Mouse (Mus musculus) kidney, embryonic 16.5 days (tissue): ENCODE measurements around the gene Olfr655. TPM values are rescaled to one million over a fixed set of nuclear protein-coding genes. Genes with fewer than 3 reads are reported as not detected.

ENCODE experiments used
- ATAC-seq: fragments of 200-750 bp; cut with Nextera tagmentation; 2 replicates; pipeline ENCODE4 v1.8.0; 2017; ENCODE audit warnings: moderate TSS enrichment; ENCODE audit not compliant: low FRiP score, low TSS enrichment
- H3K27ac ChIP-seq: fragments of 300-500 bp; sonication (generic); 2 replicates; pipeline ENCODE4 v1.5.1; 2014; ENCODE audit warnings: low read length
- H3K27me3 ChIP-seq: fragments of 300-500 bp; sonication (generic); 2 replicates; pipeline ENCODE4 v1.6.1; 2014; ENCODE audit warnings: low read length, control low read depth, mixed read lengths; ENCODE audit not compliant: insufficient read depth
- H3K36me3 ChIP-seq: fragments of 300-500 bp; sonication (generic); 2 replicates; pipeline ENCODE4 v1.6.1; 2014; ENCODE audit warnings: low read length, control low read depth, mixed read lengths; ENCODE audit not compliant: insufficient read depth
- H3K4me1 ChIP-seq: fragments of 300-500 bp; sonication (generic); 2 replicates; pipeline ENCODE4 v1.6.1; 2014; ENCODE audit warnings: low read length, control low read depth, mixed read lengths; ENCODE audit not compliant: insufficient read depth
- H3K4me2 ChIP-seq: fragments of 300-500 bp; sonication (generic); replicated peaks from 2 replicates; pipeline ENCODE4 v1.6.1; 2014; ENCODE audit warnings: low read depth, low read length
- H3K4me3 ChIP-seq: fragments of 300-500 bp; sonication (generic); 2 replicates; pipeline ENCODE4 v1.5.1; 2014; ENCODE audit warnings: mild to moderate bottlenecking, low read length
- H3K9ac ChIP-seq: fragments of 300-500 bp; sonication (generic); replicated peaks from 2 replicates; pipeline ENCODE4 v1.6.1; 2014; ENCODE audit warnings: low read length
- H3K9me3 ChIP-seq: fragments of 300-500 bp; sonication (generic); 2 replicates; pipeline ENCODE4 v1.6.1; 2016; ENCODE audit warnings: low read length, control low read depth
- WGBS: fragments of 180-500 bp; shearing (Covaris S2); extraction: QIAGEN DNeasy Blood & Tissue Kit; methylation state at CpG from one replicate; pipeline ENCODE4 v1.1.7; 2014; 5-methylcytosine and 5-hydroxymethylcytosine counted together
- polyA plus RNA-seq: library from polyadenylated mRNA; unstranded; fragments of >200 nt; fragmentation: Nextera tagmentation; extraction: Ambion mirVana; gene quantifications from 2 replicates; pipeline ENCODE4 v1.2.1, GENCODE M21; 2015

The Olfr655 gene
- not detected in 2 replicates for polyA plus RNA-seq

- H3K4me1 ChIP-seq, result no peaks in the 10 kb centered on the region
Measured at GRCm38 (mm10) chr7:104601679-104602078, at the start of gene Olfr655. Olfr655 (minus strand) TSS chr7:104601779.

GRCm38 (mm10) chr7:104646841-104647482 is 45.4 kb upstream of the Olfr655 start, which contains the start of gene Olfr658:
Olfr658 (minus strand) TSS chr7:104647305.
- H3K4me2 ChIP-seq, result peak within 1 kb of the TSS; percentile 51
- H3K27me3 ChIP-seq, result no peaks in the 10 kb centered on the region
- H3K9ac ChIP-seq, result no peak within 1 kb of the TSS
- H3K4me1 ChIP-seq, result no peaks in the 10 kb centered on the region
- H3K4me3 ChIP-seq, result peak within 1 kb of the TSS; percentile 26
- H3K9me3 ChIP-seq, result no peaks in the 10 kb centered on the region
- 23% methylated on average over 22 of the region's 22 CpGs for WGBS
- ATAC-seq, result peak; percentile 97
- no peak within 1 kb of the TSS for H3K27ac ChIP-seq
- H3K36me3 ChIP-seq, result no peaks in the 10 kb centered on the region

More at GRCm38 (mm10) chr7:104601679-104602078, at the start of gene Olfr655:
- no peaks in the 10 kb centered on the region for H3K27me3 ChIP-seq
- peaks cover 2% of the 10 kb centered on the region; the same call in 1 of the 2 replicates for H3K9me3 ChIP-seq
- WGBS, result 86% methylated on average over 2 of the region's 2 CpGs
- ATAC-seq, result no peak
- no peak within 1 kb of the TSS for H3K27ac ChIP-seq
- H3K9ac ChIP-seq, result no peak within 1 kb of the TSS
- H3K36me3 ChIP-seq, result no peaks in the 10 kb centered on the region
- no peak within 1 kb of the TSS for H3K4me3 ChIP-seq
- no peak within 1 kb of the TSS for H3K4me2 ChIP-seq

GRCm38 (mm10) chr7:104624494-104624893 is 22.9 kb upstream of the Olfr655 start, which contains the start of gene Olfr657:
Olfr657 (plus strand) TSS chr7:104624794.
- ATAC-seq, result no peak
- Histone ChIP-seq H3K4me1 (no peaks in the 10 kb centered on the region), H3K27ac (no peak within 1 kb of the TSS), H3K9ac (no peak within 1 kb of the TSS), H3K36me3 (no peaks in the 10 kb centered on the region), H3K27me3 (no peaks in the 10 kb centered on the region), H3K9me3 (no peaks in the 10 kb centered on the region), H3K4me2 (no peak within 1 kb of the TSS), H3K4me3 (no peak within 1 kb of the TSS)

GRCm38 (mm10) chr7:104613655-104614054 is 12.1 kb upstream of the Olfr655 start, which contains the start of gene Olfr656:
Olfr656 (plus strand) TSS chr7:104613955.
- Histone ChIP-seq H3K9ac (no peak within 1 kb of the TSS), H3K4me1 (no peaks in the 10 kb centered on the region), H3K36me3 (no peaks in the 10 kb centered on the region), H3K9me3 (no peaks in the 10 kb centered on the region), H3K27me3 (no peaks in the 10 kb centered on the region), H3K4me2 (no peak within 1 kb of the TSS), H3K27ac (no peak within 1 kb of the TSS), H3K4me3 (no peak within 1 kb of the TSS)
- no peak for ATAC-seq
- 83% methylated on average over 4 of the region's 4 CpGs for WGBS

GRCm38 (mm10) chr7:104604727-104605126 is 3.1 kb upstream of the Olfr655 start:
- H3K4me3 ChIP-seq, result no peak overlapping the region
- no peak overlapping the region for H3K9ac ChIP-seq
- H3K9me3 ChIP-seq, result peaks cover 2% of the 10 kb centered on the region; the same call in 1 of the 2 replicates
- no peak overlapping the region for H3K4me2 ChIP-seq
- H3K4me1 ChIP-seq, result no peaks in the 10 kb centered on the region
- H3K36me3 ChIP-seq, result no peaks in the 10 kb centered on the region
- H3K27ac ChIP-seq, result no peak overlapping the region
- no peaks in the 10 kb centered on the region for H3K27me3 ChIP-seq
- no peak for ATAC-seq

- no peak overlapping the region for H3K4me3 ChIP-seq
- H3K9ac ChIP-seq, result no peak overlapping the region
- WGBS, result 5% methylated on average over 3 of the region's 3 CpGs
- no peaks in the 10 kb centered on the region for H3K36me3 ChIP-seq
- H3K27ac ChIP-seq, result no peak overlapping the region
- no peak for ATAC-seq
- H3K4me1 ChIP-seq, result no peaks in the 10 kb centered on the region
- no peak overlapping the region for H3K4me2 ChIP-seq
- H3K27me3 ChIP-seq, result no peaks in the 10 kb centered on the region
- H3K9me3 ChIP-seq, result peaks cover 2% of the 10 kb centered on the region; the same call in 1 of the 2 replicates
Measured at GRCm38 (mm10) chr7:104603173-104603572, 1.6 kb upstream of the Olfr655 start.

- Histone ChIP-seq H3K4me3 (no peak overlapping the region), H3K9me3 (no peaks in the 10 kb centered on the region), H3K27ac (no peak overlapping the region), H3K4me2 (no peak overlapping the region), H3K4me1 (no peaks in the 10 kb centered on the region), H3K9ac (no peak overlapping the region), H3K27me3 (no peaks in the 10 kb centered on the region), H3K36me3 (no peaks in the 10 kb centered on the region)
- no peak for ATAC-seq
- WGBS, result 86% methylated on average over 5 of the region's 5 CpGs
Measured at GRCm38 (mm10) chr7:104588274-104588673, 13.3 kb downstream of the Olfr655 start.

GRCm38 (mm10) chr7:104586725-104587124 is 14.9 kb downstream of the Olfr655 start, which contains the start of gene Olfr654:
Olfr654 (plus strand) TSS chr7:104587025.
- no peaks in the 10 kb centered on the region for H3K36me3 ChIP-seq
- no peak within 1 kb of the TSS for H3K9ac ChIP-seq
- H3K9me3 ChIP-seq, result no peaks in the 10 kb centered on the region
- WGBS, result 84% methylated on average over 4 of the region's 4 CpGs
- H3K27me3 ChIP-seq, result no peaks in the 10 kb centered on the region
- no peak within 1 kb of the TSS for H3K4me2 ChIP-seq
- H3K4me1 ChIP-seq, result no peaks in the 10 kb centered on the region
- no peak for ATAC-seq
- H3K27ac ChIP-seq, result no peak within 1 kb of the TSS
- no peak within 1 kb of the TSS for H3K4me3 ChIP-seq

GRCm38 (mm10) chr7:104581429-104581828 is 20.1 kb downstream of the Olfr655 start:
- Histone ChIP-seq H3K9me3 (no peaks in the 10 kb centered on the region), H3K4me3 (no peak overlapping the region), H3K4me2 (no peak overlapping the region), H3K9ac (no peak overlapping the region), H3K27me3 (no peaks in the 10 kb centered on the region), H3K4me1 (no peaks in the 10 kb centered on the region), H3K36me3 (no peaks in the 10 kb centered on the region), H3K27ac (no peak overlapping the region)
- no peak for ATAC-seq
- WGBS, result 83% methylated on average over 4 of the region's 4 CpGs

- WGBS, result 89% methylated on average over 4 of the region's 4 CpGs
- no peak overlapping the region for H3K27ac ChIP-seq
- no peak overlapping the region for H3K4me3 ChIP-seq
- H3K36me3 ChIP-seq, result no peaks in the 10 kb centered on the region
- no peak for ATAC-seq
- H3K9ac ChIP-seq, result no peak overlapping the region
- H3K4me1 ChIP-seq, result no peaks in the 10 kb centered on the region
- H3K27me3 ChIP-seq, result no peaks in the 10 kb centered on the region
- no peak overlapping the region for H3K4me2 ChIP-seq
- no peaks in the 10 kb centered on the region for H3K9me3 ChIP-seq
Measured at GRCm38 (mm10) chr7:104580846-104581245, 20.7 kb downstream of the Olfr655 start.
